Mouse (Mus musculus): ENCODE data around the gene Pxylp1.

GRCm38 (mm10) chr9:96824026-96824425 is 68.4 kb downstream of the Pxylp1 start:
- no peak for TF ChIP-seq CTCF (IDR thresholded peaks at IDR 0.05; ENCODE audit: control insufficient read depth, insufficient read depth, insufficient read length)
- TF ChIP-seq MAX (IDR thresholded peaks at IDR 0.05), result no peak
- no peak for TF ChIP-seq USF1 (IDR thresholded peaks at IDR 0.05; ENCODE audit: low read depth)
- TF ChIP-seq FOSL1 (IDR thresholded peaks at IDR 0.05; ENCODE audit: insufficient read depth, low read length, poor library complexity, severe bottlenecking), result no peak
- TF ChIP-seq CEBPB (IDR thresholded peaks at IDR 0.05; ENCODE audit: low read depth), result no peak
- TF ChIP-seq MYOG (IDR thresholded peaks at IDR 0.05; ENCODE audit: control insufficient read depth, extremely low read depth, insufficient read length), result no peak
- no peak for TF ChIP-seq MYOD1 (IDR thresholded peaks at IDR 0.05; ENCODE audit: control insufficient read depth, insufficient read length, low read depth)

Data from C2C12 (cell line).